In the genomic region with DNA sequence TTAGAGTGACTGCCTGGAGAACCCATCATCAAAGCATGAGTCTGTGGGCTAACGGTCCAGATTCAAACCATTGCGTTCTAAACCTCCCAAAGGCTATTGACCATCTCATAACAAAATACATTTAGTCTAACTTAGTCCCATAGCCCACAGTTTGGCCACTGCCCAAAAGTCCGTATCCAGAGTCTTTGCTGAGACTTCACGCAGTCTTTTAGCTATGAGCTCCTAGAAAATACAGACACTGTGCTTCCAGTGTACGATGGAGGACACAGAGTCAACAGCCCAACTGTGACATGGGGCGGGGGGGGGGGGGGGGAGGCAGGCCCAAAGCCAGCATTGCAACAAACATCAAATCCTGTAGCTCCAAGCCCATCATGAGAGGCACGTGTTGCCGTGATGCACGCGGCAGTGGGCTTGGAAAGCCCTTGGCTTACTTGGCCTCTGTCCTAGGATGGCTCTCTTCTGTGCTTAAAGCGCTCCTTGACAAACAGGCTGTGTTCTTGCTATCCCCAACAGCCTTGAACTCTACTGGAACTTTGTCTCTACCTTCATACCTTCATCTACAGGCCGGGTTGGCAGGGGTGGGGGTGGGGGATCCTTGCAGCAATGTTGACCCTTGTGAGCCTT, we compare ENCODE assay signal across 8 mouse cellular contexts. TPM values are rescaled to one million over a fixed set of nuclear protein-coding genes. Genes with fewer than 3 reads are reported as not detected.
A peak's percentile ranks its signal among the peaks of the same experiment; 100 is the strongest.
DNase-seq lines count a peak whose midpoint lies in the region; ATAC-seq and TF ChIP-seq lines count a peak whose summit lies in the region.

No protein-coding gene starts in this region.

- peak overlapping the region; percentile 47 for H3K4me2 ChIP-seq in lung, postnatal 0 days (replicated peaks; ENCODE audit: low read depth, low read length)
- H3K4me2 ChIP-seq in liver, embryonic 12.5 days, result 0 out of 2 replicates have a peak overlapping the region, but pooled peaks have one; percentile 13
- H3K4me2 ChIP-seq in stomach, postnatal 0 days (replicated peaks; ENCODE audit: low read depth), result peak overlapping the region; percentile 52

- no peaks in the 10 kb centered on the region for H3K36me3 ChIP-seq in lung, postnatal 0 days (ENCODE audit: insufficient read depth, low read length)
- peaks cover 32% of the 10 kb centered on the region for H3K36me3 ChIP-seq in liver, embryonic 12.5 days
- H3K36me3 ChIP-seq in stomach, postnatal 0 days (ENCODE audit: control insufficient read depth, insufficient read depth, low read length), result no peaks in the 10 kb centered on the region

- no peaks in the 10 kb centered on the region for H3K9me3 ChIP-seq in lung, postnatal 0 days (ENCODE audit: low read length)
- no peaks in the 10 kb centered on the region for H3K9me3 ChIP-seq in liver, embryonic 12.5 days (replicated peaks)
- no peaks in the 10 kb centered on the region for H3K9me3 ChIP-seq in stomach, postnatal 0 days (ENCODE audit: control insufficient read depth, low read length)

- no peak for ATAC-seq in lung, postnatal 0 days
- no peak for ATAC-seq in liver, embryonic 12.5 days
- ATAC-seq in stomach, postnatal 0 days (ENCODE audit: low FRiP score, low TSS enrichment), result no peak
- ATAC-seq in inflammation-experienced regulatory T-cells, adult 6 months, result no peak

- H3K9ac ChIP-seq in lung, postnatal 0 days (replicated peaks; ENCODE audit: low read depth), result no peak overlapping the region
- H3K9ac ChIP-seq in liver, embryonic 12.5 days, result no peak overlapping the region
- H3K9ac ChIP-seq in stomach, postnatal 0 days (ENCODE audit: low read length), result no peak overlapping the region

- DNase-seq in cerebellum, postnatal 14 days, result peak; percentile 48 to 51
- DNase-seq in cerebellum, postnatal 36 days, result no peak
- DNase-seq in lung, postnatal 0 days (ENCODE audit: low spot score), result no peak
- DNase-seq in lung, adult 18-20 months, result no peak
- DNase-seq in stomach, postnatal 0 days (ENCODE audit: low spot score), result no peak
- DNase-seq in cerebellum, adult 9-10 months, result no peak

- peaks cover 4% of the 10 kb centered on the region for H3K4me1 ChIP-seq in lung, postnatal 0 days (ENCODE audit: insufficient read depth, low read depth, low read length)
- H3K4me1 ChIP-seq in liver, embryonic 12.5 days, result peaks cover 58% of the 10 kb centered on the region
- peaks cover 4% of the 10 kb centered on the region; the same call in 1 of the 2 replicates for H3K4me1 ChIP-seq in stomach, postnatal 0 days (replicated peaks; ENCODE audit: control insufficient read depth, insufficient read depth)

- peak overlapping the region; percentile 29 for H3K4me3 ChIP-seq in lung, postnatal 0 days (ENCODE audit: low read depth, low read length)
- no peak overlapping the region for H3K4me3 ChIP-seq in liver, embryonic 12.5 days
- H3K4me3 ChIP-seq in stomach, postnatal 0 days (ENCODE audit: low read depth, low read length), result peak overlapping the region; percentile 29; the same call in 1 of the 2 replicates

- H3K27ac ChIP-seq in lung, postnatal 0 days (ENCODE audit: low read length), result no peak overlapping the region
- H3K27ac ChIP-seq in liver, embryonic 12.5 days, result no peak overlapping the region; the same call in 1 of the 2 replicates
- no peak overlapping the region for H3K27ac ChIP-seq in stomach, postnatal 0 days (replicated peaks)

- WGBS in lung, postnatal 0 days, result 49% methylated on average over 12 of the region's 12 CpGs
- WGBS in liver, embryonic 12.5 days (ENCODE audit: insufficient replicate concordance), result 79% methylated on average over 12 of the region's 12 CpGs
- 55% methylated on average over 11 of the region's 12 CpGs for WGBS in stomach, postnatal 0 days

- no peak for TF ChIP-seq CTCF in lung, postnatal 0 days (IDR thresholded peaks at IDR 0.05)
- no peak for TF ChIP-seq CTCF in stomach, postnatal 0 days (IDR thresholded peaks at IDR 0.05; ENCODE audit: low read depth)

- H3K27me3 ChIP-seq in lung, postnatal 0 days (replicated peaks; ENCODE audit: insufficient read depth, low read length), result no peaks in the 10 kb centered on the region
- H3K27me3 ChIP-seq in liver, embryonic 12.5 days (replicated peaks), result no peaks in the 10 kb centered on the region
- H3K27me3 ChIP-seq in stomach, postnatal 0 days (ENCODE audit: control insufficient read depth, insufficient read depth, low read length), result no peaks in the 10 kb centered on the region

- TF ChIP-seq EP300 in lung, postnatal 0 days (IDR thresholded peaks at IDR 0.05), result no peak
- no peak for TF ChIP-seq EP300 in stomach, postnatal 0 days (optimal IDR thresholded peaks at IDR 0.05)

RNA-seq across cellular contexts. Expression of a gene that starts 32.3 kb away (rescaled TPM):
- 17.4 and 20.1 TPM in 2 replicates for polyA plus RNA-seq in lung, postnatal 0 days (2015; fragmentation: Nextera tagmentation; extraction: Ambion mirVana)
- 42.5 and 44.1 TPM in 2 replicates for polyA plus RNA-seq in liver, embryonic 12.5 days (2016; fragmentation: Nextera tagmentation; extraction: Ambion mirVana)
- 47.4 and 47.5 TPM in 2 replicates for polyA plus RNA-seq in stomach, postnatal 0 days (2015; fragmentation: Nextera tagmentation; extraction: Ambion mirVana)
- polyA plus RNA-seq in inflammation-experienced regulatory T-cells, adult 6 months (2017; shearing (Covaris generic)), result 10 to 100 TPM in 1 of 3 experiments, 1 to 10 TPM in 2; 6.6 to 12.1 (median 8.6) TPM

RNA-seq across cellular contexts. Expression of a gene that starts 48.6 kb away (rescaled TPM):
- polyA plus RNA-seq in lung, postnatal 0 days (2015; fragmentation: Nextera tagmentation; extraction: Ambion mirVana), result 6.1 and 6.9 TPM in 2 replicates
- polyA plus RNA-seq in liver, embryonic 12.5 days (2016; fragmentation: Nextera tagmentation; extraction: Ambion mirVana), result 20.7 and 22.2 TPM in 2 replicates
- polyA plus RNA-seq in stomach, postnatal 0 days (2015; fragmentation: Nextera tagmentation; extraction: Ambion mirVana), result 5.4 and 7.3 TPM in 2 replicates
- polyA plus RNA-seq in inflammation-experienced regulatory T-cells, adult 6 months (2017; shearing (Covaris generic)), result 10 to 100 TPM in 1 of 3 experiments, 1 to 10 TPM in 2; 8.1 to 18.0 (median 9.1) TPM

Comparison
In these comparisons a context has a peak if more than half of its experiments do, and no peak if none do; other contexts are left out.
1. DNase-seq: peak in cerebellum, postnatal 14 days (2 of 2); none in cerebellum, postnatal 36 days (0 of 2), lung, postnatal 0 days (single experiment), lung, adult 18-20 months (0 of 2), stomach, postnatal 0 days (single experiment) and cerebellum, adult 9-10 months (single experiment).
2. Peak in every context shown above with its lines, with median percentiles within 50 percentile points of each other: H3K4me2 ChIP-seq.